Mouse (Mus musculus) erythroblast, embryonic 14.5 days (primary cell): ENCODE measurements around the gene Thada.

Experiments used
- GATA1 ChIP-seq: IDR thresholded peaks from 2 replicates; pipeline ENCODE4 v1.6.1; 2012; ENCODE audit warnings: low read length, inconsistent platforms, mixed read lengths
- TAL1 ChIP-seq: IDR thresholded peaks from 3 replicates; pipeline ENCODE4 v1.6.1; 2012; ENCODE audit warnings: low read length, inconsistent platforms, mixed read lengths

- TF ChIP-seq GATA1 = no peak
- TF ChIP-seq TAL1 = no peak
Measured at GRCm38 (mm10) chr17:84207611-84208010, 258.4 kb downstream of the Thada start.
